Mouse (Mus musculus): ENCODE data around the gene Tmppe. TPM values are rescaled to one million over a fixed set of nuclear protein-coding genes. Genes with fewer than 3 reads are reported as not detected.
"Not testable (repeated sequence)": the region's sequence is repeated elsewhere in the genome, so short reads cannot be mapped to it uniquely, and the experiment has no call there.

Gene Tmppe
- 6.9 and 8.2 TPM in 2 replicates for total RNA-seq (2021)
- long read RNA-seq, experiment 1, partial matches to known transcripts: 0 of 2 reads
- long read RNA-seq, experiment 1, other reads (novel, unspliced or antisense): 0 of 2 reads
- long read RNA-seq, experiment 2, partial matches to known transcripts: 0 of 2 reads
- long read RNA-seq, experiment 2, other reads (novel, unspliced or antisense): 1 of 2 reads

DNA sequence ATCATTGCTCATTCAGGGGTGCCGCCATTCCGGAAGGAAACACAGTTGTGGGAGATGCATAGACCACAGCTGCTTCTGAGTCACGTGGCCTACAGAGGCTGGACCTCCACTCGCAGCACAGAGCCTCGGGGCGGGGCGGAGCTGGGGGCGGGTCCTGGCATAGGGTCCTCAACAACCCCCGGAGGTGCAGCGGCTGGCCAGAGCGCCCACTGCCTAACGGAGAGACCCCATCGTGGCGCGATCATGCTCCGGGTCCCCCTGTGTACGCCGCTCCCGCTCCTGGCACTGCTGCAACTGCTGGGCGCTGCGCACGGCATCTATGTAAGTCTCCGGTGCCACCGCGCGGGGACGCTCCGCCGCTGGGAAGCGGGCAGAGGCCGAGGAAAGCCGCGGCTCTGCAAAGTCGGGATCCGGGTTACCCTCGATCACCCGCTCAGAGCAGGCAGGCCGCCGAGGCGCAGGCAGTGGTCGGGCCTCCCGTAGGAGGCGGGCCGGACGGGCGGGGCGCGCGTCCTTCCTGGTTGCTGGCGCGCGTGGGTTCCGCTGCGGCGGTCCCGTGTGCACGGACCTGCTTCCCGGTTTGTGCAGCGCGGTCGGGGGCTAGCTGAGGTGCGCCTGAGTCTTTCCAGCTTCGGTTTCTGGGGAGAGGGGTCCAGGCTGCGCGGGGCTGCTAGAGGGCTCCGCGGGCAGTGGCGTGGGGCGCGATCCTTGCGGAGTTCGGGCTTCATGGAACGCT, at the start of gene Tmppe, which contains the start of gene Glb1:
Tmppe (plus strand) TSS at position 157 of the 736 bp plus-strand sequence.
Glb1 (plus strand) TSS at position 128 of the 736 bp plus-strand sequence.
- peak; percentile 89 for DNase-seq

- DNase-seq: peak; percentile 92
Observed at GRCm38 (mm10) chr9:114367783-114368470, 33.0 kb upstream of the Tmppe start.

GRCm38 (mm10) chr9:114368471-114368858, 32.4 kb upstream of the Tmppe start:
- DNase-seq: no peak

- DNase-seq: peak; percentile 18
Observed at GRCm38 (mm10) chr9:114369389-114369788, 31.5 kb upstream of the Tmppe start.

GRCm38 (mm10) chr9:114371717-114372116, 29.2 kb upstream of the Tmppe start:
- DNase-seq: not testable (repeated sequence)

- no peak for DNase-seq
Observed at GRCm38 (mm10) chr9:114375276-114375962, 25.5 kb upstream of the Tmppe start.

DNA sequence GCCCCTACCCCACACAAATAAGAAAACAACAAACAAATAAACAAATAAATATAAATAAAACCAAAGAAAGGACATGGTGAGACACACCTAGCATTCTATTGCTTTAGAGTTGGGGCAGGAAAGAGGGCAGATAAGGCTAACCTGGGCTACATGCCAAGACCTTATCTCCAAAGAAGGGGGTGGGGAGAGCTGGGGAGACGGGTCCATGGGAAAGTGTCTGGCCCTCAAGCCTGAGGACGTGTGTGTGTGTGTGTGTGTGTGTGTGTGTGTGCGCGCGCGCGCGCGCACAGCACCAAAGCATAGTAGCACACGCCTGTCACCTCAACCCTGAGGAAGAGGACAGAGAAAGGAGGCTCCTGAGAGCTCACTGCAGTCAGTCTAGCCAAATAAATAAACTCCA, 23.7 kb upstream of the Tmppe start:
- DNase-seq: no peak

- DNase-seq: no peak
Observed at GRCm38 (mm10) chr9:114379871-114380270, 21.0 kb upstream of the Tmppe start.

DNA sequence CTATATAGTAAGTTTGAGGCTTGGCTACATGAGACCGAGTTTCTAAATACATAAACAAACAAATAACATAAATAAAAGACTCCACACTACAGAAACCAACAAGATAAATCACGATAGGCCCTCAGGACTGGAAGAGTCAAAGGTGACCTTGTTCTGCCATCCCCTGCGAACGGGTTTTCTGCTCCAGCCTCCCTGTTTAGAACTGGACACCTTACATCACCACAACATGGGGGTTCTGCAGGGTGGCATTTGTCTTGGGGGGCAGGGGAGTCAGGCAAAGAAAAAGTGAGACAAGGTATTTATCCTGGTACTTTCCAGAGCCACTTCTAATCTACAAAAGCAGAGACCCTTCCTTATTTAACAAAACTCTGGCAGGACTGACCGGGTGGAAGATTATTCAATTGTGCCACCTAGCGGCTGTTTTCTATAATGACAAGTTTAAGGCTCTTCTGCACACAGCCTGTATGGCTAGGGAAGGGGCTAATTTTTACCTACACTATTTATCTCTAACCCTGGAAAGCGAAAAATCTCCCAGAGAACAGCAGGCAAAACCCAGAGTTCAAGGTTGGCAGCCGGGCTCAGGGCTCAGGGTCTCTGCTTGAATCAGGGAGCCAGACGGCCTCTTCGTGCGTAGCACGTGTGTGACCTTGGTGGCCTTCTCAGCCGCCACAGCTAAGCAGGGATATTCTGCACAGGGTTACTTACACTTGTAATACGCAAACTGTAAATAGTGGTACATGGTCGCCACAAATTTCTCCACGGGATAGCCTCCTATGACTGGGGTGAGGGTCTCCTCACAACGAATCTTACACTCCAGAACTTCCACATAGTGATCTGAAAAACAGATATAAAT, 19.8 kb upstream of the Tmppe start:
- peak; percentile 48 for DNase-seq

- no peak for DNase-seq
Observed at GRCm38 (mm10) chr9:114382936-114383710, 17.8 kb upstream of the Tmppe start.

DNA sequence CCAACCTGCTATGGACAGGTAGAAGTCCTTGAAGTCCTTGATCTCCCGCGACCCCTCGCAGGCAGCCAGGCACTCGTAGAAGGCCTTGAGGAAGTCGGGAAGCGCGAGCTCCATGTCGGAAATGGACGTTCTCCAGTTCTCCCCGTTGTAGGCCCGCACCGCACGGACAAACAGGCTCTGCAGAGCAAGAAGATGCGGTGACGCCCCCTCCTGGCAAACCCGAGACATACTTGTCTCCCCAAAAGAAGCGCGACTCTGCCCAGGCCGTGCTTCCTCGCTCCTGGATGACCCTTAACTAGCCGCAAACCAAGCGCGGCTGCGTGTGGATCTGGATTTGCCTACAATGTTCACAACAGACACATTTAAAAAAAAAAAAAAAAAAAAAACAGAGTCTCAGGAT, 16.2 kb upstream of the Tmppe start:
- no peak for DNase-seq

- DNase-seq: no peak
Observed at GRCm38 (mm10) chr9:114385160-114385559, 15.7 kb upstream of the Tmppe start.

DNA sequence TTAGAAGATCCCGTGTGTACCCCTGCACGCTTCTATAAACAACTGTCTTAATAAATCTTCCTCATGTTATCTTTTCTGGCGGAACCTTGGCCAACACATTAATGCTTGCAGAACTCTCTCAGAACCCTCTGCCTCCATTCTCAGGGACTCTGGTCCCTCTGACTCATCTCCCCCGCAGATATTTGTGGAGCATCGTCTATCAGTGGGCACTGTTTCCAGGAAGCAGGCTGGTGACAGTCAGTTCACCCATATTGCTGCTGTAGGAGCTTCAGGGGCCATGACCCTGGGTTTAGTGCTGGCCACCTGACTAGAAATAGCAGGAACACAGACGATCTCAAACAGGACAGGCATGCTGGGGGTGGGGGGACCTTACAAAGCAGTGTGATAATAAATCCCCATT, 13.8 kb upstream of the Tmppe start:
- DNase-seq: peak; percentile 51

DNA sequence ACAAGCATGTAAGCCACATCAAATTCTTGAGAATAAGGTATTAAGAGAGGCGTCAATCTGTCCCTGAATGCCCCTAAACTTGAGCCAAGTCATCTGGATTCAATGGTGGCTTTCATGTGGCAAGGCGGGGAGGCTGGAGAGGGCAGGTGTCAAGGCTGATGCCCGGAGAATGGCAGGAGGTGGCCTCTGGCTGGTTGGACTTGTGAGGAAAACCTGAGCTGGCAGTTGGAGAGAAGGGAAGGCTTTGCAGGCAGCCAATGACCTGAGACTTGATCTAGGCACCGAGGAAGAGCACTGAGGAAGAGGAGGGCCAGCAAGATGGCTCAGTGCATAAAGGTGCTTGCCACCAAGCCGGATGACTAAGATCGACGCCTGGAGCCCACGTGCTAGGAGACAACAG, 12.6 kb upstream of the Tmppe start:
- peak; percentile 21 for DNase-seq

DNA sequence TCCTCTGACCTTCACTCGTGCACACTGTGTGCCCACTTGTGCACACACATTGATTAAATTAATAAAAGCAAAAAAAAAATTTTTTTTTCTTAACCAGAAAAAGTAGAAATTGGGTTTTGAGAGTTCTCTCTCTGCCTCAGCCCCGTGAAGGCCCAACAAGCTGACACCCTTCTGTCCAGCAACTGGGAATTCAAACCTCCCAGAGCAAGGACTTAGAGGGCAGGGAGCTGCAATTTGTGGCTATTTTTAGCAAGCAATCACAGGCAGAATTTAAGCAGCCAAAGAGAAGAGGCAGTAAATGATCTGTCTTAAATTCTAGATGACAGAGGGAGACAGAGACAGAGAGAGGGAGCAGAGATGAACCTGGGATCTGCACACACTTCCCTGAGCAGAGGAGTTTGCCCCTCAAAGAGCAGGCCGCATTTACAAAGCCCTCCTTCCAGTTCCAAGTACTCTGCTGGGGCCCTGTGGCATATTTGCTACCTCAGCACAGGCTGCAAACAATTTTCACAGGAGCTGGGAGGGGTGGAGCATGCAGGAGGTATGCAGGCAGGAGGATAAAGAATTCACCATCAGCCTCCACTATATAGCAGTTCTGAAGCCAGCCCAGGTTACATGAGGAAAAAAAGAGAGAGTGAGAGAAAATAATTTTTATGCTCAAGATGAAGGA, 12.1 kb upstream of the Tmppe start:
- no peak for DNase-seq

DNA sequence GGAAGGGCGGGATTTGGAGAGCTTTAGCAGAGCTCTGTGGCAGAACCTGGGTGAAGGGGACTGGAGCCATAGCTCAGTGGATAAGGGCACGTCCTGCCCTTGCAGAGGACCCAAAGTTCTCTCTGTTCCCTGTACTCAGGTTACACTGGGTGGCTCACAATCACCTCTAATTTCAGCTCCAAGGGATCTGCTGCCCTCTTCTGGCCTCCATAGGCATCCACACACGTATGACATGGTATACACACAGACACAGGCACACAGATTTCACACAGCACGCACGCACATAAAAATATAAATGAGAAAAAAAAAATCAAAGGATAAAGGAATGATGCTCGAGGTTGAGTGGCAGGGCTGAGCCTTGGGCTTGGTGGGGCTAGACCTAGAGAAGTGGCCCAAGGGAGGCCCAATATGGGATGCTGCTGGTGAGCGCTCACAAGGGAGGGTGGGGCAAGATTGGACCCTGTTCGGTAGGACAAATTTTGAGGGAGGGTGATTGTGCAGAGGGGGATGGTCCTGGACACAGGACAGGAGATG, 11.5 kb upstream of the Tmppe start:
- DNase-seq: peak; percentile 44

- peak; percentile 87 for DNase-seq
Observed at GRCm38 (mm10) chr9:114389905-114390748, 10.8 kb upstream of the Tmppe start, which contains the start of gene Crtap. Gene Crtap (minus strand): TSS chr9:114390675.

- no peak for DNase-seq
Observed at GRCm38 (mm10) chr9:114390749-114391075, 10.2 kb upstream of the Tmppe start.

DNA sequence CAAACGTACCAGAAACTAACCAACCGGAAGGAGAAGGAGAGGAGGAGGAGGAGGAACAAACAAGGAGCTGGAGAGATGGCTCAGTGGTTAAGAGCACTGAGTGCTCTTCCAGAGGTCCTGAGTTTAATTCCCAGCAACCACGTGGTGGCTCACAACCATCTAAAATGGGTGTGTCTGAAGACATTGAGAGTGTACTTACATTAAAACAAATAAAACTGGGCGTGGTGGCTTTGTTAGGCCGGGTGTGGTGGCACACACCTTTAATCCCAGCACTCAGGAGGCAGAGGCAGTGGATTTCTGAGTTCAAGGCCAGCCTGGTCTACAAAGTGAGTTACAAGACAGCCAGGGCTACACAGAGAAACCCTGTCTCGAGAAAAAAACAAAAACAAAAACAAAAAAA, 6.8 kb upstream of the Tmppe start:
- not testable (repeated sequence) for DNase-seq
